Mouse (Mus musculus): ENCODE data around the gene Dbr1. TPM values are rescaled to one million over a fixed set of nuclear protein-coding genes. Genes with fewer than 3 reads are reported as not detected.

Dbr1 gene
- polyA plus RNA-seq (2012; rRNA removed): 9.8 and 10.8 TPM in 2 replicates

GRCm38 (mm10) chr9:99575677-99576480 is at the start of gene Dbr1:
Gene Dbr1 (plus strand): TSS chr9:99575799.

GRCm38 (mm10) chr9:99568347-99569070 is 7.1 kb upstream of the Dbr1 start, which contains the start of gene Armc8:
Gene Armc8 (minus strand): TSS chr9:99568899.

GRCm38 (mm10) chr9:99612202-99612601 is 36.6 kb downstream of the Dbr1 start, which contains the start of gene A4gnt:
Gene A4gnt (plus strand): TSS chr9:99612502.

GRCm38 (mm10) chr9:99629281-99630011 is 53.8 kb downstream of the Dbr1 start, which contains the start of gene Dzip1l:
Gene Dzip1l (plus strand): TSS chr9:99629496.

Other genes with a start within 250 kb of the Dbr1 start
- gene Esyt3, start 217.2 kb upstream of the Dbr1 start, polyA plus RNA-seq (2012; rRNA removed): 0.36 and 0.41 TPM in 2 replicates
- gene Mras, start 138.4 kb upstream of the Dbr1 start, polyA plus RNA-seq (2012; rRNA removed): 3.7 and 4.3 TPM in 2 replicates
- gene Nme9, start 124.3 kb upstream of the Dbr1 start, polyA plus RNA-seq (2012; rRNA removed): 0.23 and 0.42 TPM in 2 replicates
- 7.8 and 8.1 TPM in 2 replicates for gene Armc8, start 6.9 kb upstream of the Dbr1 start, polyA plus RNA-seq (2012; rRNA removed)
- gene A4gnt, start 36.7 kb downstream of the Dbr1 start, polyA plus RNA-seq (2012; rRNA removed): 8.4 and 12.5 TPM in 2 replicates
- 1.9 and 2.4 TPM in 2 replicates for gene Dzip1l, start 53.7 kb downstream of the Dbr1 start, polyA plus RNA-seq (2012; rRNA removed)
- 0.33 TPM in 1 of 2 replicates, not detected in the other for gene Cldn18, start 141.5 kb downstream of the Dbr1 start, polyA plus RNA-seq (2012; rRNA removed)